Mouse (Mus musculus): ENCODE data around the gene Mtg1. TPM values are rescaled to one million over a fixed set of nuclear protein-coding genes. Genes with fewer than 3 reads are reported as not detected.

Mtg1 gene
- polyA plus RNA-seq, 1 experiment from 2014 or later, result 29.3 TPM

Other genes with a start within 250 kb of the Mtg1 start
- 0.07 and 0.18 TPM in 2 replicates for gene Kndc1, start 242.9 kb upstream of the Mtg1 start, polyA plus RNA-seq (2016; fragmentation: Nextera tagmentation; extraction: Ambion mirVana)
- 0.14 TPM in 1 of 2 replicates, not detected in the other for gene Utf1, start 193.8 kb upstream of the Mtg1 start, polyA plus RNA-seq (2016; fragmentation: Nextera tagmentation; extraction: Ambion mirVana)
- gene 6430531B16Rik, start 158.8 kb upstream of the Mtg1 start, polyA plus RNA-seq (2016; fragmentation: Nextera tagmentation; extraction: Ambion mirVana), result 0.33 TPM in 1 of 2 replicates, not detected in the other
- gene Adam8, start 145.0 kb upstream of the Mtg1 start, polyA plus RNA-seq (2016; fragmentation: Nextera tagmentation; extraction: Ambion mirVana), result 0.57 and 1.3 TPM in 2 replicates
- gene Zfp511, start 101.2 kb upstream of the Mtg1 start, polyA plus RNA-seq (2016; fragmentation: Nextera tagmentation; extraction: Ambion mirVana), result 36.8 and 36.9 TPM in 2 replicates
- gene Tubgcp2, start 100.9 kb upstream of the Mtg1 start, polyA plus RNA-seq (2016; fragmentation: Nextera tagmentation; extraction: Ambion mirVana), result 50.8 and 55.4 TPM in 2 replicates
- gene Msx3, start 88.5 kb upstream of the Mtg1 start, polyA plus RNA-seq (2016; fragmentation: Nextera tagmentation; extraction: Ambion mirVana), result not detected in 2 replicates
- gene Caly, start 55.0 kb upstream of the Mtg1 start, polyA plus RNA-seq (2016; fragmentation: Nextera tagmentation; extraction: Ambion mirVana), result 0.30 and 0.45 TPM in 2 replicates
- gene Prap1, start 44.2 kb upstream of the Mtg1 start, polyA plus RNA-seq (2016; fragmentation: Nextera tagmentation; extraction: Ambion mirVana), result not detected in 2 replicates
- gene Fuom, start 35.1 kb upstream of the Mtg1 start, polyA plus RNA-seq (2016; fragmentation: Nextera tagmentation; extraction: Ambion mirVana), result 41.0 and 59.9 TPM in 2 replicates
- gene Paox, start 21.8 kb upstream of the Mtg1 start, polyA plus RNA-seq (2016; fragmentation: Nextera tagmentation; extraction: Ambion mirVana), result 20.1 and 20.2 TPM in 2 replicates
- 171 and 175 TPM in 2 replicates for gene Echs1, start 21.1 kb upstream of the Mtg1 start, polyA plus RNA-seq (2016; fragmentation: Nextera tagmentation; extraction: Ambion mirVana)
- gene Sprn, start 17.3 kb downstream of the Mtg1 start, polyA plus RNA-seq (2016; fragmentation: Nextera tagmentation; extraction: Ambion mirVana), result 0.10 TPM in 1 of 2 replicates, not detected in the other
- not detected in 2 replicates for gene Olfr522, start 27.2 kb downstream of the Mtg1 start, polyA plus RNA-seq (2016; fragmentation: Nextera tagmentation; extraction: Ambion mirVana)
- not detected in 2 replicates for gene Olfr523, start 35.7 kb downstream of the Mtg1 start, polyA plus RNA-seq (2016; fragmentation: Nextera tagmentation; extraction: Ambion mirVana)
- gene Olfr524, start 68.4 kb downstream of the Mtg1 start, polyA plus RNA-seq (2016; fragmentation: Nextera tagmentation; extraction: Ambion mirVana), result not detected in 2 replicates
- not detected in 2 replicates for gene Cd163l1, start 80.7 kb downstream of the Mtg1 start, polyA plus RNA-seq (2016; fragmentation: Nextera tagmentation; extraction: Ambion mirVana)
- not detected in 2 replicates for gene 5830411N06Rik, start 109.7 kb downstream of the Mtg1 start, polyA plus RNA-seq (2016; fragmentation: Nextera tagmentation; extraction: Ambion mirVana)
- gene Olfr525, start 183.3 kb downstream of the Mtg1 start, polyA plus RNA-seq (2016; fragmentation: Nextera tagmentation; extraction: Ambion mirVana), result not detected in 2 replicates
- gene Olfr527, start 196.5 kb downstream of the Mtg1 start, polyA plus RNA-seq (2016; fragmentation: Nextera tagmentation; extraction: Ambion mirVana), result not detected in 2 replicates
- not detected in 2 replicates for gene Olfr60, start 224.1 kb downstream of the Mtg1 start, polyA plus RNA-seq (2016; fragmentation: Nextera tagmentation; extraction: Ambion mirVana)
- gene Olfr530, start 238.8 kb downstream of the Mtg1 start, polyA plus RNA-seq (2016; fragmentation: Nextera tagmentation; extraction: Ambion mirVana), result not detected in 2 replicates